Mouse (Mus musculus): ENCODE measurements at regions not wholly inside any gene's neighbourhood (a gene's known extent, or its start where the extent isn't known, plus 50 kb on each side); places are given as distances from the start of the nearest gene placed in this dataset.

DNA sequence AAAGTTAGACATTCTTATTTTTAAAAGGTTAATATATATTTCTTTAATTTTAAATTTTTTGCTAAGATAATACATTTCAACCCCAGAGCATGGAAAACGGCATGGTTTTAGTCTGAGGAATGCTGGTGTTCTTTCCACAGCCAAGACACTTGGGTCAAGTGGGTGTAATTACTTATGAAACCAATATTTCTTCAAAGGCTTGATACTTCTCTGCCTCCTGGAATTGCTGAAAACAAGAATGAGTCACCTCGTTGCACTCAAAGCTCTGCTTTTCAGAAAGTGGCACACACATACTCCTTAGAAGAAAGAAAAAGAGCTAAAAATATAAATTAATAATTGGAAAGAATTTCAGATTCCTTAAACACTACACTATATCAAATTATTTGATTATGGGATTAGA lies 331.8 kb upstream of the Btbd3 start:
- no peak overlapping the region for H3K4me3 ChIP-seq (ENCODE audit: low read depth, low read length)
- no peaks in the 10 kb centered on the region for H3K27me3 ChIP-seq (ENCODE audit: insufficient read depth, low read length)
- TF ChIP-seq CTCF (IDR thresholded peaks at IDR 0.05; ENCODE audit: low read depth): no peak
- no peaks in the 10 kb centered on the region for H3K9me3 ChIP-seq (ENCODE audit: low read depth, low read length)
- WGBS: 58% methylated on average over 2 of the region's 2 CpGs
- no peaks in the 10 kb centered on the region for H3K36me3 ChIP-seq (ENCODE audit: insufficient read depth)
- no peaks in the 10 kb centered on the region for H3K4me1 ChIP-seq (ENCODE audit: insufficient read depth)
- H3K4me2 ChIP-seq: no peak overlapping the region
- no peak overlapping the region for H3K9ac ChIP-seq
- no peak for DNase-seq
- H3K27ac ChIP-seq (ENCODE audit: low read depth): no peak overlapping the region
- no peak for ATAC-seq (ENCODE audit: insufficient read depth)

GRCm38 (mm10) chr2:137898425-137898824 lies 357.9 kb upstream of the Btbd3 start:
- H3K36me3 ChIP-seq (ENCODE audit: insufficient read depth): no peaks in the 10 kb centered on the region
- no peak for DNase-seq
- no peak overlapping the region for H3K4me3 ChIP-seq (ENCODE audit: low read depth, low read length)
- H3K4me2 ChIP-seq: no peak overlapping the region
- no peak for TF ChIP-seq CTCF (IDR thresholded peaks at IDR 0.05; ENCODE audit: low read depth)
- H3K9ac ChIP-seq: no peak overlapping the region
- no peak overlapping the region for H3K27ac ChIP-seq (ENCODE audit: low read depth)
- no peaks in the 10 kb centered on the region for H3K9me3 ChIP-seq (ENCODE audit: low read depth, low read length)
- no peaks in the 10 kb centered on the region for H3K4me1 ChIP-seq (ENCODE audit: insufficient read depth)
- no peaks in the 10 kb centered on the region for H3K27me3 ChIP-seq (ENCODE audit: insufficient read depth, low read length)
- ATAC-seq (ENCODE audit: insufficient read depth): no peak

GRCm38 (mm10) chr2:137880211-137881031 lies 375.9 kb upstream of the Btbd3 start:
- ATAC-seq (ENCODE audit: insufficient read depth) (no peak), DNase-seq (no peak)

GRCm38 (mm10) chr2:137869676-137870075 lies 386.7 kb upstream of the Btbd3 start:
- Histone ChIP-seq H3K9ac (no peak overlapping the region), H3K36me3 (ENCODE audit: insufficient read depth) (no peaks in the 10 kb centered on the region), H3K4me2 (no peak overlapping the region), H3K27ac (ENCODE audit: low read depth) (no peak overlapping the region), H3K4me1 (ENCODE audit: insufficient read depth) (no peaks in the 10 kb centered on the region), H3K4me3 (ENCODE audit: low read depth, low read length) (no peak overlapping the region), H3K27me3 (ENCODE audit: insufficient read depth, low read length) (no peaks in the 10 kb centered on the region), H3K9me3 (ENCODE audit: low read depth, low read length) (no peaks in the 10 kb centered on the region)
- no peak for TF ChIP-seq CTCF (IDR thresholded peaks at IDR 0.05; ENCODE audit: low read depth)
- ATAC-seq (ENCODE audit: insufficient read depth) (peak; percentile 28; the same call in 1 of the 2 replicates), DNase-seq (peak; percentile 8)
- WGBS: 36% methylated on average over 4 of the region's 4 CpGs

More at GRCm38 (mm10) chr2:137880211-137881031, 375.9 kb upstream of the Btbd3 start:
- WGBS: 74% methylated on average over 7 of the region's 7 CpGs
- no peak overlapping the region for H3K4me3 ChIP-seq (ENCODE audit: low read depth, low read length)
- no peaks in the 10 kb centered on the region for H3K4me1 ChIP-seq (ENCODE audit: insufficient read depth)
- H3K9me3 ChIP-seq (ENCODE audit: low read depth, low read length): no peaks in the 10 kb centered on the region
- no peak overlapping the region for H3K27ac ChIP-seq (ENCODE audit: low read depth)
- H3K4me2 ChIP-seq: no peak overlapping the region
- H3K9ac ChIP-seq: no peak overlapping the region
- TF ChIP-seq CTCF (IDR thresholded peaks at IDR 0.05; ENCODE audit: low read depth): no peak
- no peaks in the 10 kb centered on the region for H3K27me3 ChIP-seq (ENCODE audit: insufficient read depth, low read length)
- no peaks in the 10 kb centered on the region for H3K36me3 ChIP-seq (ENCODE audit: insufficient read depth)

- peak; percentile 56; the same call in 1 of the 2 replicates for ATAC-seq (ENCODE audit: insufficient read depth)
- WGBS: 45% methylated on average over 4 of the region's 4 CpGs
- no peak overlapping the region for H3K9ac ChIP-seq
Observed at GRCm38 (mm10) chr2:137854494-137854893, 401.9 kb upstream of the Btbd3 start.

GRCm38 (mm10) chr2:137853399-137854259 lies 402.7 kb upstream of the Btbd3 start:
- no peak overlapping the region for H3K27ac ChIP-seq (ENCODE audit: low read depth)
- H3K4me3 ChIP-seq (ENCODE audit: low read depth, low read length): no peak overlapping the region
- H3K36me3 ChIP-seq (ENCODE audit: insufficient read depth): no peaks in the 10 kb centered on the region
- DNase-seq: peak; percentile 15
- WGBS: 63% methylated on average over 10 of the region's 10 CpGs
- H3K27me3 ChIP-seq (ENCODE audit: insufficient read depth, low read length): no peaks in the 10 kb centered on the region
- ATAC-seq (ENCODE audit: insufficient read depth): no peak
- H3K9ac ChIP-seq: no peak overlapping the region
- no peaks in the 10 kb centered on the region for H3K9me3 ChIP-seq (ENCODE audit: low read depth, low read length)
- H3K4me2 ChIP-seq: no peak overlapping the region
- no peak for TF ChIP-seq CTCF (IDR thresholded peaks at IDR 0.05; ENCODE audit: low read depth)
- no peaks in the 10 kb centered on the region for H3K4me1 ChIP-seq (ENCODE audit: insufficient read depth)

More at GRCm38 (mm10) chr2:137854494-137854893, 401.9 kb upstream of the Btbd3 start:
- Histone ChIP-seq H3K36me3 (ENCODE audit: insufficient read depth) (no peaks in the 10 kb centered on the region), H3K27ac (ENCODE audit: low read depth) (no peak overlapping the region), H3K9me3 (ENCODE audit: low read depth, low read length) (no peaks in the 10 kb centered on the region), H3K27me3 (ENCODE audit: insufficient read depth, low read length) (no peaks in the 10 kb centered on the region), H3K4me1 (ENCODE audit: insufficient read depth) (no peaks in the 10 kb centered on the region), H3K4me3 (ENCODE audit: low read depth, low read length) (no peak overlapping the region), H3K4me2 (no peak overlapping the region)
- TF ChIP-seq CTCF (IDR thresholded peaks at IDR 0.05; ENCODE audit: low read depth): no peak
- DNase-seq: peak; percentile 87

DNA sequence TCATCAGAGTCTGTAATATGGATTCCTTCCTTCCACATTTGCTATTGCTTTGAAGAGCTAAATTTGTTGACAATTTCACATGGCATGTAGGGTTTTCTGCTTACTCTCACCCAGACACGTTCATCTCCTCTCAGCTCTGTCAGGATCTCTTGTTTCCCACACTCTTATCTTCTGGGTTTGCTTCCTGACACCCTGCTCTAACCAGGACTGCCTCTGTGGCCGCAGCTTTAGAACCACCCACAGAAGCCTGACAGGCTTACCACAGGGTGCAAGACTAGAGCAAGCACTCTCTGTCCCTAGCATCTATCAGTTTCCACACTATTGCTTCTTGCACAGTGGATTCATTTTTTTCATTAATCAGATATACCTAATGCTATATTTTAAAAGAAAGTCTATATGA lies 408.5 kb upstream of the Btbd3 start:
- Histone ChIP-seq H3K27ac (ENCODE audit: low read depth) (no peak overlapping the region), H3K4me3 (ENCODE audit: low read depth, low read length) (no peak overlapping the region), H3K27me3 (ENCODE audit: insufficient read depth, low read length) (no peaks in the 10 kb centered on the region), H3K4me1 (ENCODE audit: insufficient read depth) (no peaks in the 10 kb centered on the region), H3K9me3 (ENCODE audit: low read depth, low read length) (no peaks in the 10 kb centered on the region), H3K4me2 (no peak overlapping the region), H3K9ac (no peak overlapping the region), H3K36me3 (ENCODE audit: insufficient read depth) (no peaks in the 10 kb centered on the region)
- ATAC-seq (ENCODE audit: insufficient read depth) (no peak), DNase-seq (no peak)
- 10% methylated on average over 2 of the region's 2 CpGs for WGBS
- no peak for TF ChIP-seq CTCF (IDR thresholded peaks at IDR 0.05; ENCODE audit: low read depth)

Data from lung, embryonic 14.5 days (tissue).